ENCODE assay signal across 8 mouse cellular contexts in the genomic region with DNA sequence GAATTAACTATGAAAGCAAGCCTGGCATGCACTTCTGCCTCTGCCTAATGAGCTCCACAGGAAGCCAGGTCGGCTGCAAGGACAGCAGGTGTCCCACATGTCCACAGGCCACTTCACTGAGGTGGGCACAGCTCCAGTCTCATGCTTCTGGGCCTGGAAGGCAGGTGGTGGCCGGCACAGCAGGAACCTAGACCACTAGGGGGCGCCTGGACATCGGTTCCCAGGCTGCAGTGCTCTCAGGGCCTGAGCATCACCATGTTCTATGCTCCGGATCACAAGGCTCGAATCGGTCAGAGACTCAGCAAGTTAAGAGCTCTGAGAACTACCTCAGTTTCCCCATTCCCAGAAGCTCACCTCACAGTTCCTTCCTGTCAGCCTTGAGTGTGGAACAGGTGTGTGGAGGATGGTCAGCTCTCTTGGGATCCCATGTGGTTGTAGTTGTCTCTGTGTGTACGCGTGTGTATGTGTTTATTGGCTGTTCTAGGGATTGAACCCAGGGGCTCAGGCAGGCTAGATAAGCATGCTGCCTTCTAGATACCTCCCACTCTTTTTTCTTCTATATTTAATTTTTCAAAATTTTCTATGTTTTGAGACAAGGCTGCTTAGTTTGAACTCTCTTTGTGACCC.
DNase-seq lines count a peak whose midpoint lies in the region; ATAC-seq and TF ChIP-seq lines count a peak whose summit lies in the region.

No protein-coding gene starts in this region.

- peak; percentile 80 for ATAC-seq in forebrain, embryonic 12.5 days (ENCODE audit: low FRiP score)

- TF ChIP-seq EP300 in ES-Bruce4 (IDR thresholded peaks at IDR 0.05; ENCODE audit: insufficient read depth, low read depth, low read length), result no peak

- no peak overlapping the region for H3K27ac ChIP-seq in ES-Bruce4 (ENCODE audit: insufficient read depth, low read length)
- no peak overlapping the region for H3K27ac ChIP-seq in forebrain, embryonic 12.5 days
- H3K27ac ChIP-seq in thymus, adult 2 months (ENCODE audit: control insufficient read depth, insufficient read depth, low read length), result no peak overlapping the region

- no peak for TF ChIP-seq POLR2A in ES-Bruce4 (IDR thresholded peaks at IDR 0.05; ENCODE audit: insufficient read depth, low read length)
- no peak for TF ChIP-seq POLR2A in thymus, adult 2 months (IDR thresholded peaks at IDR 0.05; ENCODE audit: control insufficient read depth, extremely low read depth, insufficient read depth, low read length, poor library complexity)

- no peak overlapping the region for H3K9ac ChIP-seq in ES-Bruce4 (ENCODE audit: low read depth, poor library complexity, severe bottlenecking)
- H3K9ac ChIP-seq in forebrain, embryonic 12.5 days, result no peak overlapping the region

- intact Hi-C loops in heart, postnatal 25 days (cut with DNase I), result loop anchor here (5.0 kb wide), 2 partner anchors 631 to 646 kb away; no protein-coding TSS in a partner anchor

- peak; percentile 83 for TF ChIP-seq CTCF in ES-Bruce4 (IDR thresholded peaks at IDR 0.05; ENCODE audit: low read depth, low read length)
- peak; percentile 90 for TF ChIP-seq CTCF in thymus, adult 2 months (IDR thresholded peaks at IDR 0.05; ENCODE audit: borderline replicate concordance, control insufficient read depth, extremely low read depth, insufficient read depth, low read length, poor library complexity)

- H3K9me3 ChIP-seq in ES-Bruce4 (replicated peaks; ENCODE audit: control insufficient read depth, insufficient read depth, low read length, poor library complexity, severe bottlenecking), result no peaks in the 10 kb centered on the region
- H3K9me3 ChIP-seq in forebrain, embryonic 12.5 days, result no peaks in the 10 kb centered on the region

- WGBS in forebrain, embryonic 12.5 days, result 37% methylated on average over 9 of the region's 9 CpGs
- 36% methylated on average over 9 of the region's 9 CpGs for WGBS in thymus, adult 2 months

- no peak overlapping the region for H3K4me3 ChIP-seq in ES-Bruce4 (ENCODE audit: low read depth, low read length)
- H3K4me3 ChIP-seq in forebrain, embryonic 12.5 days (replicated peaks), result no peak overlapping the region
- H3K4me3 ChIP-seq in thymus, adult 2 months (ENCODE audit: control insufficient read depth, insufficient read depth, low read length), result no peak overlapping the region

- no peaks in the 10 kb centered on the region for H3K27me3 ChIP-seq in ES-Bruce4 (ENCODE audit: control insufficient read depth, insufficient read depth, low read length, poor library complexity, severe bottlenecking)
- no peaks in the 10 kb centered on the region for H3K27me3 ChIP-seq in forebrain, embryonic 12.5 days
- H3K27me3 ChIP-seq in thymus, adult 2 months (ENCODE audit: control insufficient read depth, insufficient read depth, low read length), result no peaks in the 10 kb centered on the region

- no peaks in the 10 kb centered on the region for H3K4me1 ChIP-seq in ES-Bruce4 (ENCODE audit: control insufficient read depth, insufficient read depth, low read length)
- H3K4me1 ChIP-seq in forebrain, embryonic 12.5 days, result peaks cover 23% of the 10 kb centered on the region
- H3K4me1 ChIP-seq in thymus, adult 2 months (replicated peaks; ENCODE audit: control insufficient read depth, insufficient read depth, low read length), result no peaks in the 10 kb centered on the region

- no peak overlapping the region for H3K4me2 ChIP-seq in forebrain, embryonic 12.5 days

- no peaks in the 10 kb centered on the region for H3K36me3 ChIP-seq in ES-Bruce4 (ENCODE audit: control insufficient read depth, insufficient read depth, low read length, poor library complexity, severe bottlenecking)
- H3K36me3 ChIP-seq in forebrain, embryonic 12.5 days (replicated peaks), result no peaks in the 10 kb centered on the region
- no peaks in the 10 kb centered on the region for H3K36me3 ChIP-seq in thymus, adult 2 months (ENCODE audit: control insufficient read depth, insufficient read depth, low read length)

- peak; percentile 24 for DNase-seq in c-Kit-positive CD71-negative TER-119-negative erythroid progenitor cells, embryonic 14.5 days (ENCODE audit: low read depth)
- peak; percentile 10 for DNase-seq in heart, postnatal 25 days (ENCODE audit: low spot score)
- peak; percentile 86 for DNase-seq in layer of hippocampus, adult 11-12 months (ENCODE audit: low spot score)
- peak; percentile 40 to 46 for DNase-seq in lung, adult 18-20 months
- DNase-seq in ovary, adult 18-20 months (ENCODE audit: low spot score), result peak; percentile 11
- DNase-seq in thymus, adult 2 months, result peak; percentile 49

Comparison
In these comparisons a context has a peak if more than half of its experiments do, and no peak if none do; other contexts are left out.
1. DNase-seq: peak in every context shown above with its lines; median percentile 86 in layer of hippocampus, adult 11-12 months; 49 in thymus, adult 2 months; 43 in lung, adult 18-20 months; 24 in c-Kit-positive CD71-negative TER-119-negative erythroid progenitor cells, embryonic 14.5 days; 11 in ovary, adult 18-20 months; 10 in heart, postnatal 25 days.